Mouse (Mus musculus) limb, embryonic 14.5 days (tissue): ENCODE measurements around the gene Coro7. TPM values are rescaled to one million over a fixed set of nuclear protein-coding genes. Genes with fewer than 3 reads are reported as not detected.
A peak's percentile ranks its signal among the peaks of the same experiment; 100 is the strongest.
"Not testable (repeated sequence)": the region's sequence is repeated elsewhere in the genome, so short reads cannot be mapped to it uniquely, and the experiment has no call there.

Source experiments
- ATAC-seq: fragments of 200-750 bp; cut with Nextera tagmentation; 2 replicates; pipeline ENCODE4 v1.8.0; 2017; ENCODE audit warnings: low read depth, moderate number of reproducible peaks, moderate TSS enrichment; ENCODE audit not compliant: low FRiP score
- DNase-seq: peaks from one replicate; pipeline ENCODE4 v3.0.0-alpha.2; 2015; ENCODE audit warnings: low spot score
- H3K27ac ChIP-seq: fragments of 300-500 bp; sonication (generic); replicated peaks from 2 replicates; pipeline ENCODE4 v1.5.1; 2014; ENCODE audit warnings: low read depth, mild to moderate bottlenecking, low read length, moderate library complexity, mixed read lengths
- H3K27me3 ChIP-seq: fragments of 300-500 bp; sonication (generic); 2 replicates; pipeline ENCODE4 v1.6.1; 2014; ENCODE audit warnings: low read length, mixed read lengths; ENCODE audit not compliant: control insufficient read depth, insufficient read depth
- H3K36me3 ChIP-seq: fragments of 300-500 bp; sonication (generic); 2 replicates; pipeline ENCODE4 v1.6.1; 2014; ENCODE audit warnings: mild to moderate bottlenecking, low read length, moderate library complexity, mixed read lengths; ENCODE audit not compliant: control insufficient read depth, insufficient read depth
- H3K4me1 ChIP-seq: fragments of 300-500 bp; sonication (generic); 2 replicates; pipeline ENCODE4 v1.6.1; 2014; ENCODE audit warnings: antibody characterized with exemption, low read length, mixed read lengths; ENCODE audit not compliant: control insufficient read depth, insufficient read depth
- H3K4me2 ChIP-seq: fragments of 300-500 bp; sonication (generic); replicated peaks from 2 replicates; pipeline ENCODE4 v1.6.1; 2014; ENCODE audit warnings: low read depth, mild to moderate bottlenecking, low read length, moderate library complexity; ENCODE audit not compliant: severe bottlenecking
- H3K4me3 ChIP-seq: fragments of 300-500 bp; sonication (generic); replicated peaks from 2 replicates; pipeline ENCODE4 v1.5.1; 2014; ENCODE audit warnings: low read length
- H3K9ac ChIP-seq: fragments of 300-500 bp; sonication (generic); 2 replicates; pipeline ENCODE4 v1.6.1; 2014; ENCODE audit warnings: mild to moderate bottlenecking, low read depth, low read length, moderate library complexity; ENCODE audit not compliant: severe bottlenecking
- H3K9me3 ChIP-seq: fragments of 300-500 bp; sonication (generic); 2 replicates; pipeline ENCODE4 v1.6.1; 2016; ENCODE audit warnings: low read length; ENCODE audit not compliant: control insufficient read depth
- POLR2A ChIP-seq: fragments of 200-500 bp; IDR thresholded peaks from 2 replicates; pipeline ENCODE4 v1.8.0; 2012; ENCODE audit warnings: inconsistent platforms, mild to moderate bottlenecking, moderate library complexity, borderline replicate concordance; ENCODE audit not compliant: insufficient read depth, insufficient read length; ENCODE audit errors: extremely low read depth
- WGBS: fragments of 180-500 bp; shearing (Covaris S2); extraction: QIAGEN DNeasy Blood & Tissue Kit; methylation state at CpG from one replicate; pipeline ENCODE4 v1.1.7; 2014; 5-methylcytosine and 5-hydroxymethylcytosine counted together
- polyA plus RNA-seq, 2 experiments: library from polyadenylated mRNA; depleted of rRNA in 1 of 2; stranded (reverse) in 1 of 2; unstranded in 1 of 2; fragments of >200 nt; fragmentation: Nextera tagmentation in 1 of 2; extraction: Ambion mirVana in 1 of 2; gene quantifications; 2 replicates each; pipeline versions ENCODE4 v1.2.1 to v1.2.3; 2012 to 2014

The Coro7 gene
- polyA plus RNA-seq, 2 experiments = 15.0 to 40.8 TPM

DNA sequence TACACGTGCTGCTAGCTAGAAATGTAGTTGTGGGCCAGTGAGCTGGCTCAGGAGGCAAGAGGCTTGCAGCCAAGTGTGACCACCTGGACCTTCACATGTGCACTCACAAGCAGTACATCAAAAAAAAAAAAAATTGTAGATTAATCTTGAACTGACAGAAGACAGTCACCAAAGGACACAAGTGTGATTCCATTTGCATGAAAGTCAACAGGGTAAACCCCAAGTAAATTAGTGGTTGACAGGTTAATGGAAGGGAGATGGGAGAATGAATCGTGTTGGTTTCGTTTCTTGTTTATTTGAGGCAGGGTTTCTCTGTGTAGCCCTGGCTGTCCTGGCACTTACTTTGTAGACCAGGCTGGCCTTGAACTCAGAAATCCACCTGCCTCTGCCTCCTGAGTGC lies 38.3 kb upstream of the Coro7 start:
- 71% methylated on average over 3 of the region's 3 CpGs for WGBS
- Histone ChIP-seq H3K27me3 (no peaks in the 10 kb centered on the region), H3K36me3 (peaks cover 32% of the 10 kb centered on the region), H3K4me1 (peaks cover 5% of the 10 kb centered on the region; the same call in 1 of the 2 replicates), H3K4me3 (peak overlapping the region; percentile 48), H3K9ac (peak overlapping the region; percentile 87), H3K4me2 (peak overlapping the region; percentile 73), H3K9me3 (no peaks in the 10 kb centered on the region), H3K27ac (no peak overlapping the region)
- ATAC-seq = no peak
- no peak for TF ChIP-seq POLR2A
- DNase-seq = no peak

DNA sequence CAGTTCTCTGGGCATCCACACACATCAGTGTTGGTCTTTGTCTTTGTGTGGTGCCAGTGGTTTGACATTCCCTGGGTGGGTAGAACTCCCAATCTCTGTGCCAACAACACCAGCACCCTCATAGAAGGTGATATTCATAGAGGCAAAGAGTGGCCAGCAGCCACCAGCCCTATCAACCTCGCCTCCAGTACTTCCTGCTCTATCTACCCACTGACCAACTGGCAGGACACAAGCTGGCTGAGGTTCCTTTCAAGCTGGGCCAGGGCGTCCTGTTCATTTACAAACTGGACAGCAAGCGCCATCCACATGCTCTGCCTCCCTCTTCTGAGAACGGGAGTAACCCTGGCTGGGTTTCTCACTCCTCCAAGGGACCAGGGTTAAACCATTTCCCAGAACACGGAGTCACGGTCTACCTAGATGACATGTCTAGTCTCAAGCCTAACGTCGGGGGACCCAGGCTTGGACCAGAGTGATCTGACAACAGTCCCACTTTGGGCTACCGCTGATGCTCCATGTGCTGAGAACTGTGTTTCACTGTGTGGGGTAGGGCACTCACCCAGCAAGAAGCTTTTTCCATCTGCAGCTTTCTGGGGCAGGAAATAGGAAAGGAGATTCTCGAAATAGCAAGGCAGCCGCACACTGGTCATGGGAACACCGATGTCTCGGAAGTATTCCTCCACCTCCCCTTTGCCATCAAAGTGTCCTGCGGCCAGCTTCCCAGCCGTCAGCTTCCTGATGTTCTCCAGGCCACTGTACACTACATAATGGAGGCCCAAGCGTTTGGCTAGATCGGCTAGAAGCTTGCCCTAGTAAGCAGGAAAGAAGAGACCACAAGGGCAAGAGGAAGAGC lies 34.5 kb upstream of the Coro7 start:
- Histone ChIP-seq H3K9ac (no peak overlapping the region), H3K36me3 (peaks cover 63% of the 10 kb centered on the region), H3K27me3 (no peaks in the 10 kb centered on the region), H3K4me3 (no peak overlapping the region), H3K27ac (no peak overlapping the region), H3K4me1 (peaks cover 5% of the 10 kb centered on the region; the same call in 1 of the 2 replicates), H3K4me2 (no peak overlapping the region), H3K9me3 (no peaks in the 10 kb centered on the region)
- DNase-seq (no peak), ATAC-seq (no peak)
- no peak for TF ChIP-seq POLR2A
- WGBS = 91% methylated on average over 17 of the region's 17 CpGs

DNA sequence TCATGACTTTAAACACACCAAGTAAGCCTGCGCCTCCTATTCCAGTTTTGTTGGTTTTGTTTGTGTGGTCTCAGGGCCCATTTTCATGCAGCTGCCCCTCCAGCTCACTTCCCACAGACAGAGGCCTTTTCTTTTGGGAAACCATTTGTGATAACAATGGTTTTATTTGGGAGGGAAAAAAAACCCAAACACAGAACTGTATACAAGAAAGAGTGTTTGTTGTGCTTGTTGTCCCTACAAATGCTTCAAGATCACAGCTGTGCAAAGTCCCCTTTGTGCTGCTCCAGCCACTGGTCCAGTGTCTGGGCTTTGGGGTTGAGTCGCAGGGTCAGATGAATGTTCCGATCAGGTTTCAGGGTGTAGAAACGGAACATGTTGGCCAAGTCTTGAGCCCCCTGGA lies 31.6 kb upstream of the Coro7 start:
- no peak overlapping the region for H3K4me3 ChIP-seq
- H3K27ac ChIP-seq = no peak overlapping the region
- H3K9me3 ChIP-seq = no peaks in the 10 kb centered on the region
- TF ChIP-seq POLR2A = no peak
- 95% methylated on average over 4 of the region's 4 CpGs for WGBS
- H3K4me1 ChIP-seq = no peaks in the 10 kb centered on the region
- peaks cover 87% of the 10 kb centered on the region for H3K36me3 ChIP-seq
- no peak overlapping the region for H3K4me2 ChIP-seq
- H3K27me3 ChIP-seq = no peaks in the 10 kb centered on the region
- H3K9ac ChIP-seq = no peak overlapping the region
- DNase-seq (no peak), ATAC-seq (no peak)

GRCm38 (mm10) chr16:4705541-4705940 lies 26.0 kb upstream of the Coro7 start:
- Histone ChIP-seq H3K9ac (no peak overlapping the region), H3K27me3 (no peaks in the 10 kb centered on the region), H3K4me2 (no peak overlapping the region), H3K9me3 (no peaks in the 10 kb centered on the region), H3K36me3 (peaks cover 88% of the 10 kb centered on the region), H3K27ac (no peak overlapping the region), H3K4me3 (no peak overlapping the region), H3K4me1 (no peaks in the 10 kb centered on the region)
- WGBS = 69% methylated on average over 4 of the region's 4 CpGs
- no peak for TF ChIP-seq POLR2A
- DNase-seq (no peak), ATAC-seq (no peak)

DNA sequence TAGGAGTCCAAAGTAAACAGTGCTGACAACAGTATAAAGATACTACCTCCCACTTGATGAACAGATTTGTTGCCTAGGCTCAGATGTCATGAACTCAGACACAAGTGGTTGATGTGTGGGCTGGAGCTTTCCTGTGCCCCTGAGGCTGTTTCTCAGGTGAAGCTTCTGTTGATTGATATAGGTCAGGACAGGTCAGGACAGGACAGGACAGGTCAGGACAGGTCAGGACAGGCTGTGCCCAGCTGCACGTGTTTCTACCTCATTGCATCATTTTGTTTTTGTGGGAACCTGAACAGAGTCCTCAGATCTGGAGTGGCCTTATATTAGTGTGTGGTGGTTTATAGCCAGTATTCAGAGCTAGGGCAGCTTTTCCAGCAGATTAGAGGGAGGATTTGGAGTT lies 23.1 kb upstream of the Coro7 start:
- Histone ChIP-seq H3K4me3 (no peak overlapping the region), H3K27ac (no peak overlapping the region), H3K27me3 (no peaks in the 10 kb centered on the region), H3K36me3 (peaks cover 95% of the 10 kb centered on the region), H3K9me3 (no peaks in the 10 kb centered on the region), H3K9ac (no peak overlapping the region), H3K4me2 (no peak overlapping the region), H3K4me1 (no peaks in the 10 kb centered on the region)
- DNase-seq (no peak), ATAC-seq (no peak)
- 74% methylated on average over 1 of the region's 1 CpGs for WGBS
- no peak for TF ChIP-seq POLR2A

- H3K4me3 ChIP-seq = no peak overlapping the region
- no peak overlapping the region for H3K4me2 ChIP-seq
- no peak overlapping the region for H3K27ac ChIP-seq
- H3K9ac ChIP-seq = no peak overlapping the region
- no peak for ATAC-seq
- TF ChIP-seq POLR2A = no peak
- H3K36me3 ChIP-seq = peaks cover 94% of the 10 kb centered on the region
- no peaks in the 10 kb centered on the region for H3K27me3 ChIP-seq
- 89% methylated on average over 3 of the region's 3 CpGs for WGBS
- no peaks in the 10 kb centered on the region for H3K9me3 ChIP-seq
- no peak for DNase-seq
- no peaks in the 10 kb centered on the region for H3K4me1 ChIP-seq
Observed at GRCm38 (mm10) chr16:4701211-4701610, 21.6 kb upstream of the Coro7 start.

DNA sequence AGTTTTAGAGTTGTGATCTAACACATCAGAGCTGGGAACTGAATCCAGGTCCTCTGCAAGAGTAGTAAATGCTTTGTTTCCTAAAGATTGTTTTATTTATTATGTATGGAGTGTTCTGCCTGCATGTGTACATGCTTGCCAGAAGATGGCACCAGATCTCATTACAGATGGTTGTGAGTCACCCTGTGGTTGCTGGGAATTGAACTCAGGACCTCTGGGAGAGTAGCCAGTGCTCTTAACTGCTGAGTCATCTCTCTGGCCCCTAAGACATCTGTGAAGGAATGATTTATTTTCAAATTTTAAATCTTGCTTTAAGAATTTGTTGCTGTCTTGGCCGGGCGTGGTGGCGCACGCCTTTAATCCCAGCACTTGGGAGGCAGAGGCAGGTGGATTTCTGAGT lies 9.8 kb upstream of the Coro7 start:
- WGBS = 98% methylated on average over 4 of the region's 4 CpGs
- not testable (repeated sequence) for H3K4me1 ChIP-seq, H3K9ac ChIP-seq, DNase-seq, H3K9me3 ChIP-seq, ATAC-seq, H3K4me3 ChIP-seq, H3K27me3 ChIP-seq, H3K27ac ChIP-seq, H3K4me2 ChIP-seq
- peaks cover 70% of the 10 kb centered on the region for H3K36me3 ChIP-seq
